Mouse (Mus musculus) stomach, embryonic 16.5 days (tissue): ENCODE results near the gene Cgn. TPM values are rescaled to one million over a fixed set of nuclear protein-coding genes. Genes with fewer than 3 reads are reported as not detected.
"Not testable (repeated sequence)": the region's sequence is repeated elsewhere in the genome, so short reads cannot be mapped to it uniquely, and the experiment has no call there.

Experiments used
- ATAC-seq: fragments of 200-750 bp; cut with Nextera tagmentation; 2 replicates; pipeline ENCODE4 v1.8.0; 2017; ENCODE audit warnings: moderate number of reproducible peaks, moderate TSS enrichment; ENCODE audit not compliant: insufficient read depth, low FRiP score
- H3K27ac ChIP-seq: fragments of 300-500 bp; sonication (generic); 2 replicates; pipeline ENCODE4 v1.5.1; 2014; ENCODE audit warnings: low read length
- H3K27me3 ChIP-seq: fragments of 300-500 bp; sonication (generic); 2 replicates; pipeline ENCODE4 v1.6.1; 2014; ENCODE audit warnings: low read length, control low read depth, mixed read lengths; ENCODE audit not compliant: control insufficient read depth, insufficient read depth
- H3K36me3 ChIP-seq: fragments of 300-500 bp; sonication (generic); 2 replicates; pipeline ENCODE4 v1.6.1; 2014; ENCODE audit warnings: low read length; ENCODE audit not compliant: control insufficient read depth, insufficient read depth
- H3K4me1 ChIP-seq: fragments of 300-500 bp; sonication (generic); 2 replicates; pipeline ENCODE4 v1.6.1; 2014; ENCODE audit warnings: low read length, control low read depth, mixed read lengths; ENCODE audit not compliant: control insufficient read depth, insufficient read depth
- H3K4me2 ChIP-seq: fragments of 300-500 bp; sonication (generic); 2 replicates; pipeline ENCODE4 v1.6.1; 2014; ENCODE audit warnings: low read depth, low read length, mixed read lengths
- H3K4me3 ChIP-seq: fragments of 300-500 bp; sonication (generic); replicated peaks from 2 replicates; pipeline ENCODE4 v1.5.1; 2014; ENCODE audit warnings: mild to moderate bottlenecking, low read length
- H3K9ac ChIP-seq: fragments of 300-500 bp; sonication (generic); 2 replicates; pipeline ENCODE4 v1.6.1; 2014; ENCODE audit warnings: low read length
- H3K9me3 ChIP-seq: fragments of 300-500 bp; sonication (generic); replicated peaks from 2 replicates; pipeline ENCODE4 v1.6.1; 2016; ENCODE audit warnings: low read length, control low read depth; ENCODE audit not compliant: control insufficient read depth
- WGBS: fragments of 180-500 bp; shearing (Covaris S2); extraction: QIAGEN DNeasy Blood & Tissue Kit; methylation state at CpG from one replicate; pipeline ENCODE4 v1.1.7; 2014; 5-methylcytosine and 5-hydroxymethylcytosine counted together
- polyA plus RNA-seq: library from polyadenylated mRNA; unstranded; fragments of >200 nt; fragmentation: Nextera tagmentation; extraction: Ambion mirVana; gene quantifications from 2 replicates; pipeline ENCODE4 v1.2.1, GENCODE M21; 2015

The Cgn gene
- polyA plus RNA-seq, 1 experiment from 2014 or later: 47.9 TPM

GRCm38 (mm10) chr3:94758056-94758409, 28.3 kb downstream of the Cgn start:
- not testable (repeated sequence) for H3K4me1 ChIP-seq, H3K27ac ChIP-seq, H3K9ac ChIP-seq, H3K9me3 ChIP-seq, H3K27me3 ChIP-seq, H3K36me3 ChIP-seq, H3K4me2 ChIP-seq
- ATAC-seq: peak; percentile 96
- WGBS: 1% methylated on average over 20 of the region's 31 CpGs
- peak overlapping the region; percentile 33 for H3K4me3 ChIP-seq

- WGBS: 4% methylated on average over 21 of the region's 47 CpGs
- not testable (repeated sequence) for H3K27me3 ChIP-seq, H3K9me3 ChIP-seq, H3K4me1 ChIP-seq, ATAC-seq, H3K36me3 ChIP-seq
- Histone ChIP-seq H3K9ac (peak overlapping the region; percentile 68), H3K27ac (peak overlapping the region; percentile 33; the same call in 1 of the 2 replicates), H3K4me3 (peak overlapping the region; percentile 51), H3K4me2 (peak overlapping the region; percentile 64)
These were observed 28.8 kb downstream of the Cgn start for GRCm38 (mm10) chr3:94757251-94758055.

GRCm38 (mm10) chr3:94745691-94746090, 40.6 kb downstream of the Cgn start:
- no peak overlapping the region for H3K27ac ChIP-seq
- H3K4me1 ChIP-seq: no peaks in the 10 kb centered on the region

GRCm38 (mm10) chr3:94723637-94724036, 62.7 kb downstream of the Cgn start:
- not testable (repeated sequence) for H3K36me3 ChIP-seq, H3K4me1 ChIP-seq, H3K27me3 ChIP-seq, ATAC-seq, H3K9me3 ChIP-seq, H3K4me2 ChIP-seq, H3K9ac ChIP-seq, H3K27ac ChIP-seq, H3K4me3 ChIP-seq
- WGBS: 23% methylated on average over 2 of the region's 2 CpGs

More at GRCm38 (mm10) chr3:94745691-94746090, 40.6 kb downstream of the Cgn start:
- H3K4me2 ChIP-seq: no peak overlapping the region
- no peak overlapping the region for H3K9ac ChIP-seq
- H3K36me3 ChIP-seq: no peaks in the 10 kb centered on the region
- H3K4me3 ChIP-seq: no peak overlapping the region
- no peaks in the 10 kb centered on the region for H3K27me3 ChIP-seq
- ATAC-seq: no peak
- no peaks in the 10 kb centered on the region for H3K9me3 ChIP-seq
- 93% methylated on average over 17 of the region's 17 CpGs for WGBS

GRCm38 (mm10) chr3:94718253-94718652, 68.0 kb downstream of the Cgn start:
- ATAC-seq: not testable (repeated sequence)

GRCm38 (mm10) chr3:94713424-94713823, 72.9 kb downstream of the Cgn start:
- ATAC-seq: not testable (repeated sequence)

More at GRCm38 (mm10) chr3:94718253-94718652, 68.0 kb downstream of the Cgn start:
- H3K4me2 ChIP-seq, H3K9me3 ChIP-seq, H3K4me1 ChIP-seq, H3K27ac ChIP-seq, H3K27me3 ChIP-seq, H3K9ac ChIP-seq, H3K4me3 ChIP-seq, H3K36me3 ChIP-seq: not testable (repeated sequence)
- WGBS: 35% methylated on average over 1 of the region's 1 CpGs

GRCm38 (mm10) chr3:94710591-94710990, 75.7 kb downstream of the Cgn start:
- not testable (repeated sequence) for ATAC-seq, H3K27me3 ChIP-seq, H3K9ac ChIP-seq, H3K4me2 ChIP-seq, H3K27ac ChIP-seq, H3K4me1 ChIP-seq, H3K4me3 ChIP-seq, H3K9me3 ChIP-seq, H3K36me3 ChIP-seq

More at GRCm38 (mm10) chr3:94713424-94713823, 72.9 kb downstream of the Cgn start:
- 84% methylated on average over 3 of the region's 3 CpGs for WGBS
- not testable (repeated sequence) for H3K9me3 ChIP-seq, H3K4me2 ChIP-seq, H3K36me3 ChIP-seq, H3K9ac ChIP-seq, H3K4me1 ChIP-seq, H3K27ac ChIP-seq, H3K27me3 ChIP-seq, H3K4me3 ChIP-seq

Other genes with a start within 250 kb of the Cgn start
- 29.6 and 31.4 TPM in 2 replicates for gene Snx27, start 203.8 kb downstream of the Cgn start, polyA plus RNA-seq
- gene Gm10972, start 143.4 kb downstream of the Cgn start, polyA plus RNA-seq: not detected in 2 replicates
- 17.0 and 23.2 TPM in 2 replicates for gene Tuft1, start 127.6 kb downstream of the Cgn start, polyA plus RNA-seq
- gene Selenbp2, start 92.9 kb downstream of the Cgn start, polyA plus RNA-seq: 9.3 and 11.9 TPM in 2 replicates
- gene Pogz, start 51.1 kb upstream of the Cgn start, polyA plus RNA-seq: 12.4 and 13.6 TPM in 2 replicates
- 277 and 282 TPM in 2 replicates for gene Psmb4, start 100.5 kb upstream of the Cgn start, polyA plus RNA-seq
- 132 and 144 TPM in 2 replicates for gene Selenbp1, start 146.6 kb upstream of the Cgn start, polyA plus RNA-seq
- gene Rfx5, start 167.6 kb upstream of the Cgn start, polyA plus RNA-seq: 6.9 and 7.0 TPM in 2 replicates
- gene Pi4kb, start 188.2 kb upstream of the Cgn start, polyA plus RNA-seq: 17.5 and 24.0 TPM in 2 replicates
- 20.4 and 22.6 TPM in 2 replicates for gene Zfp687, start 229.0 kb upstream of the Cgn start, polyA plus RNA-seq